Mouse (Mus musculus) liver, adult 10 weeks (tissue): ENCODE results near the gene Extl2. TPM values are rescaled to one million over a fixed set of nuclear protein-coding genes. Genes with fewer than 3 reads are reported as not detected.

Source experiments
- polyA plus RNA-seq: library from polyadenylated mRNA; stranded (reverse); fragments of 350-450 nt; fragmentation: Illumina TruSeq; extraction: RNeasy Lipid Tissue Mini Kit (QIAGEN cat#74804); gene quantifications from one replicate; pipeline ENCODE4 v1.2.3, GENCODE M21; 2014; ENCODE audit warnings: low read depth, low replicate concordance

The Extl2 gene
- 7.1 TPM for polyA plus RNA-seq

GRCm38 (mm10) chr3:116006978-116007940 lies at the start of gene Extl2, which contains the start of gene Slc30a7:
Gene Extl2 (plus strand): TSS chr3:116007462.
Gene Slc30a7 (minus strand): TSS chr3:116007406.

Other genes with a start within 250 kb of the Extl2 start
- gene Dph5, start 119.6 kb upstream of the Extl2 start, polyA plus RNA-seq: 7.2 TPM
- 14.2 TPM for gene Slc30a7, start 56 bp upstream of the Extl2 start, polyA plus RNA-seq
- gene Vcam1, start 122.2 kb downstream of the Extl2 start, polyA plus RNA-seq: 10.2 TPM
- not detected for gene Gpr88, start 246.0 kb downstream of the Extl2 start, polyA plus RNA-seq